Mouse (Mus musculus): ENCODE results near the gene Lrrc61.

- TF ChIP-seq POLR2A (IDR thresholded peaks at IDR 0.05; ENCODE audit: control insufficient read depth, low read depth, low read length) (no peak), CTCF (IDR thresholded peaks at IDR 0.05; ENCODE audit: control insufficient read depth, insufficient read depth, insufficient replicate concordance, low read depth, low read length) (no peak)
Measured at GRCm38 (mm10) chr6:48597233-48597625, 42.6 kb downstream of the Lrrc61 start.
